Mouse (Mus musculus): ENCODE results near the gene Erbin.

DNA sequence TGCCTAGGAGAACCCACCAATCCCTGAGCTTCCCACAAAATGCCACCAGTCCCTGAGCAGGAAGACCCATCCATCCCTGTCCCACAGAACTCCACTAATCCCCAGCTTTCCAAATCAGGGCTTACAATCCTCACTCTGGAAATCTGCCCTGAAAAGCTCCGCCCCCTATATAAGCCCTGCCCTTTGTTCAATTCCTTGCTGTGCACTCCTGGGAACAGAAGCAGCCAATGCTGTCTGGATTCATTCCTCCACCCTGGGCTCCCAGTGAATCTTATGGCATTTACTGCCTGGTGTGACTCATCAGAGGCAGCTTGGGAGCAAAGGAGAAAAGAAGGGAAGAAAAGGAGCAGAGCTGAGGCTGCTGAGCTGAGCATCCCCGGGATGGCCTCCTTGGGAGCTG, 81.7 kb downstream of the Erbin start:
- TF ChIP-seq CTCF (IDR thresholded peaks at IDR 0.05; ENCODE audit: control insufficient read depth, insufficient read depth, insufficient replicate concordance, low read depth, low read length) (no peak), POLR2A (IDR thresholded peaks at IDR 0.05; ENCODE audit: control insufficient read depth, low read depth, low read length) (no peak)

Data from testis, adult 2 months (tissue).